Mouse (Mus musculus) embryonic facial prominence, embryonic 12.5 days (tissue): ENCODE measurements at regions not wholly inside any gene's neighbourhood (a gene's known extent, or its start where the extent isn't known, plus 50 kb on each side); places are given as distances from the start of the nearest gene placed in this dataset.

ENCODE experiments used
- ATAC-seq: fragments of 200-750 bp; cut with Nextera tagmentation; 2 replicates; pipeline ENCODE4 v1.8.0; 2017; ENCODE audit not compliant: insufficient number of reproducible peaks, insufficient read depth, low FRiP score, low TSS enrichment
- H3K27ac ChIP-seq: fragments of 300-500 bp; sonication (generic); 2 replicates; pipeline ENCODE4 v1.5.1; 2016; ENCODE audit warnings: mild to moderate bottlenecking
- H3K27me3 ChIP-seq: fragments of 300-500 bp; sonication (generic); 2 replicates; pipeline ENCODE4 v1.6.1; 2016; ENCODE audit warnings: mild to moderate bottlenecking, moderate library complexity
- H3K36me3 ChIP-seq: fragments of 300-500 bp; sonication (generic); 2 replicates; pipeline ENCODE4 v1.6.1; 2016; ENCODE audit warnings: mild to moderate bottlenecking
- H3K4me1 ChIP-seq: fragments of 300-500 bp; sonication (generic); 2 replicates; pipeline ENCODE4 v1.6.1; 2016
- H3K4me2 ChIP-seq: fragments of 300-500 bp; sonication (generic); replicated peaks from 2 replicates; pipeline ENCODE4 v1.6.1; 2016; ENCODE audit warnings: mild to moderate bottlenecking, moderate library complexity
- H3K4me3 ChIP-seq: fragments of 300-500 bp; sonication (generic); 2 replicates; pipeline ENCODE4 v1.5.1; 2016; ENCODE audit warnings: mild to moderate bottlenecking
- H3K9ac ChIP-seq: fragments of 300-500 bp; sonication (generic); 2 replicates; pipeline ENCODE4 v1.6.1; 2016; ENCODE audit warnings: mild to moderate bottlenecking, moderate library complexity
- H3K9me3 ChIP-seq: fragments of 300-500 bp; sonication (generic); 2 replicates; pipeline ENCODE4 v1.6.1; 2016; ENCODE audit warnings: mild to moderate bottlenecking, moderate library complexity
- WGBS: fragments of 180-500 bp; shearing (Covaris S2); methylation state at CpG from one replicate; pipeline ENCODE4 v1.1.7; 2016; 5-methylcytosine and 5-hydroxymethylcytosine counted together

DNA sequence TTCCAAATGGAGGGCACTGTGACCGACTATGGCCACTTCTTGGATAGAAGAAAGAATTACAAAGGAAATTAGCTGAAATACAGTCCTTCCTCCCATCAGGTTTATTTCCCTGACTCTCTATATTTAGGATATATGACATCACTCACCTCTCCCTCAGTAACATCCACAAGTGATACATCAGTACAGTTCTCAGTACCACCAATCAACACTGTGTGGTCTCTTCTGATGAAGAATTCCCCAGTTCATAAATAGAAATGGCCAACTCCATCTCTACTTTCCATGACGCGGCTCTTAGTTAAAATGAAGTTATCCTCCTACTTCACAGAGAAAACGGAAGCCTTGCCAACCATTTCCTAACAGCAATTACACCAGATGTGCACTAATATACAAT lies 208.3 kb upstream of the Dio2 start:
- no peak for ATAC-seq
- Histone ChIP-seq H3K4me2 (no peak overlapping the region), H3K27me3 (no peaks in the 10 kb centered on the region), H3K9ac (no peak overlapping the region), H3K4me3 (no peak overlapping the region), H3K36me3 (no peaks in the 10 kb centered on the region), H3K27ac (no peak overlapping the region), H3K9me3 (no peaks in the 10 kb centered on the region), H3K4me1 (no peaks in the 10 kb centered on the region)
- 78% methylated on average over 4 of the region's 4 CpGs for WGBS

DNA sequence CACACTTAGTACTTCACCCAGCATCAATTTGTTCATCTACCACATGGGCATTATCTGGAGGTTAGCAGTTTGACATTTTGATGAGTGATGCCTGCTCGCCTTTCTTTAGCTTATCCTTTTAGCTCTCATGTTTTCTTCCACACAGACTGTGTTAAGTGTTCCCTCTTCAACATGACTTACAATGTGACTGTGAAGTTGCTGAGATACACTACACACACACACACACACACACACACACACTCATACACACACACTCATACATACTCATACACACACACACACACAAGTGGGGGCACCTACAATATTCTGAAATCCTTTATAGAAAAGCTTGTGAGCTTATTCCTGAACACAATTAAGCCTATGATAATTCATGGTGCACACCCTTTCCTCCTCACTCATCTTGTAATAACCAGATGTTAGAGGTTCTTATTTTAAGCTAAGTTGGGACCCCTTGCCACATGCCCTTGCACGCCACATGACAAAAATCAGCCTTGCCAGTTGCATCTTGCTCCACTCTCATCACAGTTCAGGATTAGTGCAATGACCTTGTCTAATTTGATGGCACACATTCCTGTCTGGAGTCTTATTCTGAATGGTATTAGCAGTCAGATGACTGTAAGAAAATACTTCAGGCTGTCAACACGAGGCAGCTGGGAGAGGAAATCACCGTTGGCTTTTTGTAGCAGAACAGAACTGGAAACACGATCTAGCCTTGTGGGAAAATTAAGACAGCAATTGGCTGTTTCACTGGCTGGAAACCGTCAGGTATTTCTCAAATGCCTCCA lies 207.7 kb upstream of the Dio2 start:
- Histone ChIP-seq H3K36me3 (no peaks in the 10 kb centered on the region), H3K27ac (no peak overlapping the region)
- 35% methylated on average over 6 of the region's 6 CpGs for WGBS

DNA sequence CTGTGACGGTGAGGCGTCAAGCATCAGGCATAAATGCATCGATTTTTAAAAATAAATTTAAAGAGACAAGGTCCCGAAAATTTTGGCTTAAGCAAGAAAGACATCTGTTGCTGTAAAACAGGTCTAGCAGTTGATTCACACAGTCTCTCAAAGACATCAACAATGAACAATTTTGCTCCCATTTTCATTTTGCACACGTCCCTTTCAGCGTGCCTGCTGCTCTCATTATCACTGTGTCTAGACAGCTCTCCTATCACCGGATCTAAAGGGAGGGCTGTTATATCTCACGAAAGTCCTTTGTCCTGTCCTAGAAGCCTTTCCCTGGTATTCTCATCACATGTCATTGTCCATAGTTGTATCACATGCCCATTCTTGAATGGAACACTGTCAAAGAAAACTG lies 194.4 kb upstream of the Dio2 start:
- no peak for ATAC-seq
- H3K27me3 ChIP-seq = no peaks in the 10 kb centered on the region
- no peaks in the 10 kb centered on the region for H3K9me3 ChIP-seq
- H3K27ac ChIP-seq = no peak overlapping the region
- H3K36me3 ChIP-seq = no peaks in the 10 kb centered on the region
- H3K4me1 ChIP-seq = no peaks in the 10 kb centered on the region
- no peak overlapping the region for H3K4me2 ChIP-seq
- 92% methylated on average over 8 of the region's 8 CpGs for WGBS
- no peak overlapping the region for H3K4me3 ChIP-seq
- no peak overlapping the region for H3K9ac ChIP-seq

More for the DNA sequence above, 207.7 kb upstream of the Dio2 start:
- Histone ChIP-seq H3K9me3 (no peaks in the 10 kb centered on the region), H3K9ac (no peak overlapping the region), H3K4me2 (no peak overlapping the region), H3K27me3 (no peaks in the 10 kb centered on the region), H3K4me1 (no peaks in the 10 kb centered on the region), H3K4me3 (no peak overlapping the region)
- 0 out of 2 replicates have a peak, but pooled peaks have one; percentile 41 for ATAC-seq

DNA sequence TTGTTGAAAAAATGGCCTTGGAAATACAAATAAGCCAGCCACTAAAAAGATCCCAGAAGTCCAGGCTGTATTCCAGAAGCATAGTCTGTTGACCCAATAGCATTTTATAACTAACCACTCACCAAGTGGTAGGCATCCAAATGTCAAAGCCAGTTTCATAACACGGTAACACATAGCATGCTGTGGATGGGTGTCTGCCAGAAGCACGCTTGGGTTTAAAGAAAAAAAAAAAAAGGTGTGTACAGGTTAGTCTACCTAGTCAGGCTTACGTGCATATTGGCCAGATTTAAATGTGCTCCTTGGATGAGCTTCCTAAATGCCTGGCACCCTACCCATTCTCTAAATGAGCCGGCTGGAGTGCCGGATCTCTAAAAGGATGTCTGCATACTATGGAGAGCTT lies 194.0 kb upstream of the Dio2 start:
- H3K27me3 ChIP-seq = no peaks in the 10 kb centered on the region
- H3K36me3 ChIP-seq = no peaks in the 10 kb centered on the region
- H3K9me3 ChIP-seq = no peaks in the 10 kb centered on the region
- no peaks in the 10 kb centered on the region for H3K4me1 ChIP-seq
- WGBS = 91% methylated on average over 5 of the region's 5 CpGs
- H3K4me3 ChIP-seq = no peak overlapping the region
- no peak overlapping the region for H3K4me2 ChIP-seq
- no peak overlapping the region for H3K9ac ChIP-seq
- no peak for ATAC-seq
- H3K27ac ChIP-seq = no peak overlapping the region

DNA sequence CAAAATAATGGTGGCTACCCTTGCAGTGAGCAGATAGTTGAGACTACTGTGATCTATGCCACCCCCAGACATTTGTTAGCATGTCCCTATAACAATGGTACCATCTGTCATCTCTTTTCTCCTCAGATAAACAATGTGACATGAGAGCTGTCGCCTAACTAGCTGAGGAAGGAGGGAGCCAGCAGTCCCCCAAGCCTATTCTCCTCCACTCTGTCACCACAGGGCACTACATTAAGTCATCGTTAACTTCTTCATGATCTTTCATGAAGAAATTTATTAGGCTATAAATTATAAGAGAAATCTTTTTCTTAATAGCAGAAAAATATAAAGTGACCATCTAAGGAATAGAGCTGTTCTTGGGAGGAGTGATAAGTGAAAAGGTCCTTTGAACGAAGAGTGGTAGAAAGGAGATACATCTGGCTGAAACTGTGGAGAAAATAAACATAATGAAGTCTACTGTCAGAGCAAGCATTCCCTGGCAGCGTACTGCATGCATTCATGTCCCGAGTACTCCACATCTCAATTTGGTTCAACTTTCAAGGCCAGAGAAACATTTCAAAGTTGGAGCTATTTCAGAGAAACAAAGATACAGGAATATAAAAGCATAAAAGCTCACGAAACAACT lies 192.0 kb upstream of the Dio2 start:
- Histone ChIP-seq H3K27ac (no peak overlapping the region), H3K4me2 (no peak overlapping the region), H3K9me3 (no peaks in the 10 kb centered on the region), H3K9ac (no peak overlapping the region), H3K4me3 (no peak overlapping the region), H3K36me3 (no peaks in the 10 kb centered on the region), H3K27me3 (no peaks in the 10 kb centered on the region), H3K4me1 (no peaks in the 10 kb centered on the region)
- no peak for ATAC-seq
- WGBS = 80% methylated on average over 6 of the region's 6 CpGs

DNA sequence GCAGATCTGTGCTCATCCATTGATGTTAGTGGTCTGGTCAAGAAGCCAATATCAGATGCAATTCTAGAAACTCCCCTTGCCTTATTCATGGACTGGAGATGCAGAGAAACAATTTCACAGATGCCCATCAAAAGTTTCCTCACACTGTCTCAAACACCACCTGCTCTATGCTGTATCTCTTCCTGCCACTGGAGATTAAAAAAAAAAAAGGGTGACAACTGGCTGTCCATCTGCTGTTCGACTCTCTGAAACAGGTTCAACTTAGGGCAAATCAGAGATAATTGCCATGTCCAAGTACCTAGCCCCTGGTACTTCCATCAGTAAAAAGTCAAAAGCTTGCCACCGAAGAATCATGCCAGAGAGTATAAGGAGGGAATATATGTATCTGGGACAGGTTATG lies 185.4 kb upstream of the Dio2 start:
- Histone ChIP-seq H3K9me3 (no peaks in the 10 kb centered on the region), H3K4me1 (no peaks in the 10 kb centered on the region), H3K27me3 (no peaks in the 10 kb centered on the region), H3K27ac (no peak overlapping the region), H3K36me3 (no peaks in the 10 kb centered on the region), H3K4me2 (no peak overlapping the region), H3K4me3 (no peak overlapping the region), H3K9ac (no peak overlapping the region)
- ATAC-seq = no peak
- WGBS = 83% methylated on average over 2 of the region's 2 CpGs

DNA sequence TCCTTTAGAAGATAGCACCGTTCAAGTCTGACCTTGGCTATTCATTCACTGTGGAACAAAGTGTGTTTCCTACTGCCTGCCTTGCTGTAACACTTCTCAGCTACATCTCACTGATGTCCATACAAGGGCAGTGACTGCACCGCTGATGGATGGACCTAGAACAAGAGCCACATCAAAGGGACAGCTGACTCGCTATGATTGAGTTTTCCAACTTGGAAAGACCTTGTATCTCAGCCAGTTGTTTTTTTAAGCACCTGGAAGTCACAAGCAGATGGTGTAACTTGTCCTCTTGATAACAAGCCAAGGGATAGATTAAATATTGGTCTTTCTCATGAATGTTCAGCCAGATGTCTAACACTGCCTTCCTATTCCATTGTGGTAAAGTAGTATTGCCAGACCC lies 184.9 kb upstream of the Dio2 start:
- no peaks in the 10 kb centered on the region for H3K27me3 ChIP-seq
- no peak for ATAC-seq
- no peak overlapping the region for H3K4me2 ChIP-seq
- no peak overlapping the region for H3K9ac ChIP-seq
- H3K9me3 ChIP-seq = no peaks in the 10 kb centered on the region
- no peak overlapping the region for H3K27ac ChIP-seq
- 86% methylated on average over 3 of the region's 3 CpGs for WGBS
- H3K4me3 ChIP-seq = no peak overlapping the region
- H3K36me3 ChIP-seq = no peaks in the 10 kb centered on the region
- no peaks in the 10 kb centered on the region for H3K4me1 ChIP-seq

DNA sequence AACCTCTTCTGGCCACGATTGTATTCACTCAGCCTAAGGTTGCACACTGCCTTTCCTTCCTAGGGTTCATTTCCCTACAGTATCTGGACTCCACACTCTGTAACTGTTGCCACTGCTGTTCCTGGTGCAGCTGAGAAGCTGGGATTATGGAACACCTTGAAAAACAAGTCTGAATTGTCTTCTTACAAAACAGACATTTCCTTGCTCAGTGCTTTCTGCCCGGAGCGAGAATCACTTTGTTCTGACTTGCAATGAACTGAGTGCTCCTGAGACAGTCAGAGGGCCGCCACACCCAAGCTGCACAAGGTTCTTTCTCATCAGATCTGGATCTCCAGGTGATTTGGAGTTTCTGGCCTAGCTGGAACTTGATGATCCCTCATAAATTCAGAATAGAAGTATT lies 183.0 kb upstream of the Dio2 start:
- H3K4me3 ChIP-seq = no peak overlapping the region
- no peak for ATAC-seq
- H3K4me2 ChIP-seq = no peak overlapping the region
- no peak overlapping the region for H3K27ac ChIP-seq
- no peaks in the 10 kb centered on the region for H3K27me3 ChIP-seq
- WGBS = 76% methylated on average over 4 of the region's 4 CpGs
- no peak overlapping the region for H3K9ac ChIP-seq
- H3K4me1 ChIP-seq = no peaks in the 10 kb centered on the region
- no peaks in the 10 kb centered on the region for H3K36me3 ChIP-seq
- no peaks in the 10 kb centered on the region for H3K9me3 ChIP-seq

DNA sequence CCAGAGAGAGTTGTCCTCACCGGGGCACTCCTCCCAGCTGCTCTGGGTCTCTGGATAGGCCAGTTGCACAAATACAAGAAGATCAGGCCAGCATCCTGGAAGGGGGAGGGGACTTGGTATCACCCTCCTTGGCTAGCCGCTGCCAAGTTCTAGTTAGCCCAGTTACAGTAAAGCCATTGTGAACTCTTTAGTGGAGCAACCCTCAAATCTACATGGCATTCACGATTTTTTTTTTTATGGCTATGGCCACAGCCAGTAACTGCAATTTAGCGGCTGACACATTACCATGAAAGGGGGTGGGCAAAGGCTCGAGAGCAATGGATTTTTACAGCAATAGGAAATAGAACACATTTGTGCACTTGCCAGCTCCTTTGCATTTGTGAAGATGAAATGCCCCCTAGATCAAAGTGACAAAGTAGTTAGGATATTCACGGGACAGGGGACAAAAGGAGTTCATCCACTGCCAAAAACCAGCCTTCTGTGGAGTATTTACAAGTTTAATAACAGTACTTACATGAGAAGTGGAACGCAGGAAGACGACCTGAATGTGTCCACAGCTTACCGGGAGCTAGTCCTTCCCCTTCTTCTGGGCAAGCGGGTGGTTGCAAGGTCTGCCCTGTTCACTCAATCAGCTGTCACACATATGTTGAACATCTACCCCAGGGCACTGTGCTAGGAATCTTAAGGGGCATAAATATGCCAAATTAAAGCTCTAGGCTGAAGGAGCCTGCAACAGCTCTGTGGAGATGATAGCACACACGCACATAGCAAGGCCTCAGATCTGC lies 177.9 kb upstream of the Dio2 start:
- Histone ChIP-seq H3K9me3 (no peaks in the 10 kb centered on the region), H3K27ac (no peak overlapping the region), H3K4me1 (no peaks in the 10 kb centered on the region), H3K4me2 (no peak overlapping the region), H3K36me3 (no peaks in the 10 kb centered on the region), H3K9ac (no peak overlapping the region), H3K27me3 (no peaks in the 10 kb centered on the region), H3K4me3 (no peak overlapping the region)
- 76% methylated on average over 11 of the region's 11 CpGs for WGBS
- no peak for ATAC-seq

DNA sequence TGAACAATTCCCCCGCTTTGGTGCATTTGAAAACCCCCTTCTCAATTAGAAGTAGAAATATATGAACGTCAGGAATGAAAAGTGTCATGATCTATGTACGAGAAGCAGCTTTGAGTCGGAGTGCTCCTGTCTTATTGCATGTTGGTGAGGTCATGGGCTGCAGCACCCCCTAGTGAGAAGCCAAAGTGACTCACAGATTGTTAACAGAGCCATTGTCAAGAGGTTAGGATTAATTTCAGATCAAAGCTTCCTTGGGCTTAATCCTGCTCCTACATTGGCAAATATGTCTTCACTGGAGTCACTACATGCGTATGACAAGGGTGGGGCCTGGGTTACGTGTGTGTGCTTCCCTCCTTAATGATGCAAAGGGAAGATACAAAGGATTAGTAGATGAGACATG lies 165.8 kb upstream of the Dio2 start:
- Histone ChIP-seq H3K4me1 (no peaks in the 10 kb centered on the region), H3K27ac (no peak overlapping the region), H3K9me3 (no peaks in the 10 kb centered on the region), H3K4me2 (no peak overlapping the region), H3K9ac (no peak overlapping the region), H3K36me3 (no peaks in the 10 kb centered on the region), H3K27me3 (no peaks in the 10 kb centered on the region), H3K4me3 (no peak overlapping the region)
- 76% methylated on average over 6 of the region's 6 CpGs for WGBS
- no peak for ATAC-seq

DNA sequence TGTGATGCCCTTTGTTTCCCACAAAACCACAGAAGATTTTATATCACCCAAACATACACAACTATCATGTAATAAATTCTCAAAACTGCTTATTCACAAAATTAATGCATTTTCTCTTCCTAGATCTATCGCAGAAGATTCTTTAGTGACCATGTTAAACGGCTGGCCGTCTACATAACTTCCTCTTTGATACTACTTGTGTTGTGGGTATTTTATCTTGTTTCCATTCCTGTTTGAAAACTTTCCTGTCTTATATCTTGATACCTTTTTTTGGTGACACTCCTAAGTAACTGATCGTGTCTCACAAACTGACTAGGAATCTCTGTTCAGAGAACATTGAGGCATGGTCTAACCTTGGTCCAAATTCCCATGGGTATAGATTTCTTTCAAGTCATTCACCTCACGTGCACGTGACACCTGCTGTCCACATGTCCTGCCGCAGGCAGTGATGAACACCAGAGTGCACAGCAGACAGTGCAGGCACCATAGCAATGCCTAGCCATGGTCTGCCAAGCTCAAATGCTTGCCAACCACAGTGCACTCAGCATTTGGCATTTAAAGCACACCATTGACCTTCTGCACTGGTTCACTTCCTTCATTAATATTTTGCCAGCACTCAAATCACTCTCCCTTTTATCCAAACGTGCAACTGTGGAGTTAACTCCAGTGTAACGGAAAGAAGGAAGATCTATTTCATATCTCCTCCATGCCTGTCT lies 155.6 kb upstream of the Dio2 start:
- no peak for ATAC-seq
- WGBS = 82% methylated on average over 9 of the region's 9 CpGs
- no peak overlapping the region for H3K4me3 ChIP-seq
- H3K27me3 ChIP-seq = no peaks in the 10 kb centered on the region
- H3K9ac ChIP-seq = no peak overlapping the region
- H3K9me3 ChIP-seq = no peaks in the 10 kb centered on the region
- H3K36me3 ChIP-seq = no peaks in the 10 kb centered on the region
- no peak overlapping the region for H3K4me2 ChIP-seq
- no peak overlapping the region for H3K27ac ChIP-seq
- H3K4me1 ChIP-seq = no peaks in the 10 kb centered on the region
